Mouse (Mus musculus): ENCODE results near the gene Dusp12. TPM values are rescaled to one million over a fixed set of nuclear protein-coding genes. Genes with fewer than 3 reads are reported as not detected.

The Dusp12 gene
- total RNA-seq, 2 experiments from 2014 or later, result 10.9 to 16.9 TPM

Other genes starting within 250 kb of the Dusp12 start
- gene Olfml2b, start 241.0 kb downstream of the Dusp12 start, total RNA-seq (2014; fragmentation: Nextera tagmentation), result not detected in 2 replicates
- 0.90 and 1.1 TPM in 2 replicates for gene Olfml2b, start 241.0 kb downstream of the Dusp12 start, total RNA-seq (2017)
- 19.2 and 27.1 TPM in 2 replicates for gene Atf6, start 17.8 kb downstream of the Dusp12 start, total RNA-seq (2014; fragmentation: Nextera tagmentation)
- 27.5 and 30.5 TPM in 2 replicates for gene Atf6, start 17.8 kb downstream of the Dusp12 start, total RNA-seq (2017)
- not detected in 2 replicates for gene Gm26620, start 475 bp downstream of the Dusp12 start, total RNA-seq (2014; fragmentation: Nextera tagmentation)
- gene Gm26620, start 475 bp downstream of the Dusp12 start, total RNA-seq (2017), result not detected in 2 replicates
- not detected in 2 replicates for gene Fcrlb, start 27.4 kb upstream of the Dusp12 start, total RNA-seq (2014; fragmentation: Nextera tagmentation)
- not detected in 2 replicates for gene Fcrlb, start 27.4 kb upstream of the Dusp12 start, total RNA-seq (2017)
- gene Fcrla, start 42.0 kb upstream of the Dusp12 start, total RNA-seq (2014; fragmentation: Nextera tagmentation), result not detected in 2 replicates
- not detected in 2 replicates for gene Fcrla, start 42.0 kb upstream of the Dusp12 start, total RNA-seq (2017)
- gene Fcgr2b, start 91.0 kb upstream of the Dusp12 start, total RNA-seq (2014; fragmentation: Nextera tagmentation), result 106 and 115 TPM in 2 replicates
- 106 and 143 TPM in 2 replicates for gene Fcgr2b, start 91.0 kb upstream of the Dusp12 start, total RNA-seq (2017)
- gene Fcgr4, start 133.4 kb upstream of the Dusp12 start, total RNA-seq (2014; fragmentation: Nextera tagmentation), result 0.58 and 2.9 TPM in 2 replicates
- gene Fcgr4, start 133.4 kb upstream of the Dusp12 start, total RNA-seq (2017), result 3.1 and 3.5 TPM in 2 replicates
- 274 and 310 TPM in 2 replicates for gene Fcgr3, start 179.4 kb upstream of the Dusp12 start, total RNA-seq (2014; fragmentation: Nextera tagmentation)
- gene Fcgr3, start 179.4 kb upstream of the Dusp12 start, total RNA-seq (2017), result 498 and 520 TPM in 2 replicates
- gene Cfap126, start 228.4 kb upstream of the Dusp12 start, total RNA-seq (2014; fragmentation: Nextera tagmentation), result 1.7 and 3.8 TPM in 2 replicates
- 0.47 and 1.5 TPM in 2 replicates for gene Cfap126, start 228.4 kb upstream of the Dusp12 start, total RNA-seq (2017)

Measured in granulocyte monocyte progenitor cell, adult 5-6 weeks (primary cell).